Mouse (Mus musculus): ENCODE results near the gene Pias3. TPM values are rescaled to one million over a fixed set of nuclear protein-coding genes. Genes with fewer than 3 reads are reported as not detected.

The Pias3 gene
- polyA plus RNA-seq, 1 experiment from 2014 or later, result 20.9 TPM

Other genes starting within 250 kb of the Pias3 start
- not detected in 2 replicates for gene BC107364, start 244.1 kb upstream of the Pias3 start, polyA plus RNA-seq (2014; fragmentation: Nextera tagmentation; extraction: Ambion mirVana)
- gene Hfe2, start 171.2 kb upstream of the Pias3 start, polyA plus RNA-seq (2014; fragmentation: Nextera tagmentation; extraction: Ambion mirVana), result 1.3 and 2.0 TPM in 2 replicates
- 48.9 and 75.6 TPM in 2 replicates for gene Txnip, start 138.4 kb upstream of the Pias3 start, polyA plus RNA-seq (2014; fragmentation: Nextera tagmentation; extraction: Ambion mirVana)
- gene Gm16253, start 119.4 kb upstream of the Pias3 start, polyA plus RNA-seq (2014; fragmentation: Nextera tagmentation; extraction: Ambion mirVana), result 0.90 and 1.2 TPM in 2 replicates
- gene Polr3gl, start 102.2 kb upstream of the Pias3 start, polyA plus RNA-seq (2014; fragmentation: Nextera tagmentation; extraction: Ambion mirVana), result 20.5 and 22.9 TPM in 2 replicates
- gene Ankrd34a, start 99.7 kb upstream of the Pias3 start, polyA plus RNA-seq (2014; fragmentation: Nextera tagmentation; extraction: Ambion mirVana), result 18.6 and 21.0 TPM in 2 replicates
- gene Lix1l, start 95.2 kb upstream of the Pias3 start, polyA plus RNA-seq (2014; fragmentation: Nextera tagmentation; extraction: Ambion mirVana), result 7.4 and 7.6 TPM in 2 replicates
- 115 and 117 TPM in 2 replicates for gene Rbm8a, start 66.5 kb upstream of the Pias3 start, polyA plus RNA-seq (2014; fragmentation: Nextera tagmentation; extraction: Ambion mirVana)
- gene Pex11b, start 61.0 kb upstream of the Pias3 start, polyA plus RNA-seq (2014; fragmentation: Nextera tagmentation; extraction: Ambion mirVana), result 58.3 and 59.6 TPM in 2 replicates
- 0.15 TPM in 1 of 2 replicates, not detected in the other for gene Gm42957, start 60.9 kb upstream of the Pias3 start, polyA plus RNA-seq (2014; fragmentation: Nextera tagmentation; extraction: Ambion mirVana)
- gene Itga10, start 50.8 kb upstream of the Pias3 start, polyA plus RNA-seq (2014; fragmentation: Nextera tagmentation; extraction: Ambion mirVana), result 1.0 and 1.3 TPM in 2 replicates
- gene Ankrd35, start 26.3 kb upstream of the Pias3 start, polyA plus RNA-seq (2014; fragmentation: Nextera tagmentation; extraction: Ambion mirVana), result 0.83 and 1.0 TPM in 2 replicates
- gene Nudt17, start 12.2 kb downstream of the Pias3 start, polyA plus RNA-seq (2014; fragmentation: Nextera tagmentation; extraction: Ambion mirVana), result 19.1 and 21.7 TPM in 2 replicates
- 32.4 and 35.3 TPM in 2 replicates for gene Polr3c, start 31.2 kb downstream of the Pias3 start, polyA plus RNA-seq (2014; fragmentation: Nextera tagmentation; extraction: Ambion mirVana)
- 81.9 and 86.5 TPM in 2 replicates for gene Rnf115, start 31.3 kb downstream of the Pias3 start, polyA plus RNA-seq (2014; fragmentation: Nextera tagmentation; extraction: Ambion mirVana)
- not detected in 2 replicates for gene Pdzk1, start 132.9 kb downstream of the Pias3 start, polyA plus RNA-seq (2014; fragmentation: Nextera tagmentation; extraction: Ambion mirVana)
- 0.41 and 0.48 TPM in 2 replicates for gene Cd160, start 133.0 kb downstream of the Pias3 start, polyA plus RNA-seq (2014; fragmentation: Nextera tagmentation; extraction: Ambion mirVana)
- gene Gja5, start 208.3 kb downstream of the Pias3 start, polyA plus RNA-seq (2014; fragmentation: Nextera tagmentation; extraction: Ambion mirVana), result 1.1 and 1.2 TPM in 2 replicates
- 40.2 and 41.8 TPM in 2 replicates for gene Gpr89, start 209.0 kb downstream of the Pias3 start, polyA plus RNA-seq (2014; fragmentation: Nextera tagmentation; extraction: Ambion mirVana)
- 0.03 and 0.05 TPM in 2 replicates for gene Gja8, start 229.6 kb downstream of the Pias3 start, polyA plus RNA-seq (2014; fragmentation: Nextera tagmentation; extraction: Ambion mirVana)

Measured in neural tube, embryonic 14.5 days (tissue).